Mouse (Mus musculus) neural tube, embryonic 14.5 days (tissue): ENCODE measurements around the gene Kif26b. TPM values are rescaled to one million over a fixed set of nuclear protein-coding genes. Genes with fewer than 3 reads are reported as not detected.
A peak's percentile ranks its signal among the peaks of the same experiment; 100 is the strongest.

Experiments used
- ATAC-seq: fragments of 200-750 bp; cut with Nextera tagmentation; 2 replicates; pipeline ENCODE4 v1.8.0; 2017; ENCODE audit warnings: low read depth, mild to moderate bottlenecking, moderate TSS enrichment, moderate library complexity
- H3K27ac ChIP-seq: fragments of 300-500 bp; sonication (generic); 2 replicates; pipeline ENCODE4 v1.5.1; 2014; ENCODE audit warnings: low read depth, mild to moderate bottlenecking, control low read depth, low read length, moderate library complexity, mixed read lengths
- H3K27me3 ChIP-seq: fragments of 300-500 bp; sonication (generic); 2 replicates; pipeline ENCODE4 v1.6.1; 2014; ENCODE audit warnings: low read length; ENCODE audit not compliant: control insufficient read depth, insufficient read depth
- H3K36me3 ChIP-seq: fragments of 300-500 bp; sonication (generic); 2 replicates; pipeline ENCODE4 v1.6.1; 2014; ENCODE audit warnings: low read length, mixed read lengths; ENCODE audit not compliant: control insufficient read depth, insufficient read depth
- H3K4me1 ChIP-seq: fragments of 300-500 bp; sonication (generic); 2 replicates; pipeline ENCODE4 v1.6.1; 2014; ENCODE audit warnings: low read length; ENCODE audit not compliant: control insufficient read depth, insufficient read depth
- H3K4me2 ChIP-seq: fragments of 300-500 bp; sonication (generic); 2 replicates; pipeline ENCODE4 v1.6.1; 2014; ENCODE audit warnings: mild to moderate bottlenecking, low read depth, low read length, control low read depth
- H3K4me3 ChIP-seq: fragments of 300-500 bp; sonication (generic); 2 replicates; pipeline ENCODE4 v1.5.1; 2014; ENCODE audit warnings: low read depth, low read length, control low read depth, mixed read lengths
- H3K9ac ChIP-seq: fragments of 300-500 bp; sonication (generic); replicated peaks from 2 replicates; pipeline ENCODE4 v1.6.1; 2014; ENCODE audit warnings: low read depth, mild to moderate bottlenecking, control low read depth, low read length, mixed read lengths
- H3K9me3 ChIP-seq: fragments of 300-500 bp; sonication (generic); 2 replicates; pipeline ENCODE4 v1.6.1; 2016; ENCODE audit warnings: low read length; ENCODE audit not compliant: control insufficient read depth
- WGBS: fragments of 180-500 bp; shearing (Covaris S2); extraction: QIAGEN DNeasy Blood & Tissue Kit; methylation state at CpG from one replicate; pipeline ENCODE4 v1.1.7; 2014; 5-methylcytosine and 5-hydroxymethylcytosine counted together
- polyA plus RNA-seq: library from polyadenylated mRNA; unstranded; fragments of >200 nt; fragmentation: Nextera tagmentation; extraction: Ambion mirVana; gene quantifications from 2 replicates; pipeline ENCODE4 v1.2.1, GENCODE M21; 2014

Kif26b gene
- polyA plus RNA-seq, 1 experiment from 2014 or later = 18.5 TPM

GRCm38 (mm10) chr1:178730271-178730670 is 201.3 kb downstream of the Kif26b start:
- Histone ChIP-seq H3K27ac (no peak overlapping the region), H3K4me2 (no peak overlapping the region), H3K4me3 (no peak overlapping the region), H3K27me3 (no peaks in the 10 kb centered on the region), H3K9ac (no peak overlapping the region), H3K4me1 (peaks cover 13% of the 10 kb centered on the region), H3K36me3 (no peaks in the 10 kb centered on the region), H3K9me3 (no peaks in the 10 kb centered on the region)
- ATAC-seq = no peak
- 94% methylated on average over 3 of the region's 3 CpGs for WGBS

GRCm38 (mm10) chr1:178733035-178733434 is 204.1 kb downstream of the Kif26b start:
- Histone ChIP-seq H3K4me2 (no peak overlapping the region), H3K4me1 (peaks cover 13% of the 10 kb centered on the region), H3K9ac (no peak overlapping the region), H3K27ac (no peak overlapping the region), H3K4me3 (no peak overlapping the region), H3K9me3 (no peaks in the 10 kb centered on the region), H3K27me3 (no peaks in the 10 kb centered on the region), H3K36me3 (no peaks in the 10 kb centered on the region)
- ATAC-seq = peak; percentile 50; the same call in 1 of the 2 replicates
- 9% methylated on average over 9 of the region's 9 CpGs for WGBS

- no peak overlapping the region for H3K27ac ChIP-seq
- H3K4me1 ChIP-seq = peaks cover 13% of the 10 kb centered on the region
- no peak overlapping the region for H3K4me2 ChIP-seq
- H3K36me3 ChIP-seq = no peaks in the 10 kb centered on the region
- H3K27me3 ChIP-seq = no peaks in the 10 kb centered on the region
- H3K9me3 ChIP-seq = no peaks in the 10 kb centered on the region
- ATAC-seq = no peak
- 86% methylated on average over 4 of the region's 4 CpGs for WGBS
- H3K4me3 ChIP-seq = no peak overlapping the region
- no peak overlapping the region for H3K9ac ChIP-seq
Measured at GRCm38 (mm10) chr1:178734576-178734975, 205.7 kb downstream of the Kif26b start.

- no peak overlapping the region for H3K4me3 ChIP-seq
- no peak overlapping the region for H3K9ac ChIP-seq
- H3K36me3 ChIP-seq = no peaks in the 10 kb centered on the region
- no peaks in the 10 kb centered on the region for H3K9me3 ChIP-seq
- ATAC-seq = no peak
- WGBS = 93% methylated on average over 2 of the region's 2 CpGs
- H3K27ac ChIP-seq = no peak overlapping the region
- H3K4me2 ChIP-seq = no peak overlapping the region
- no peaks in the 10 kb centered on the region for H3K27me3 ChIP-seq
- peaks cover 13% of the 10 kb centered on the region for H3K4me1 ChIP-seq
Measured at GRCm38 (mm10) chr1:178736931-178737330, 208.0 kb downstream of the Kif26b start.

- WGBS = 90% methylated on average over 5 of the region's 5 CpGs
- peaks cover 5% of the 10 kb centered on the region; the same call in 1 of the 2 replicates for H3K4me1 ChIP-seq
- ATAC-seq = no peak
- no peaks in the 10 kb centered on the region for H3K36me3 ChIP-seq
- H3K9ac ChIP-seq = no peak overlapping the region
- no peak overlapping the region for H3K4me3 ChIP-seq
- H3K9me3 ChIP-seq = no peaks in the 10 kb centered on the region
- H3K27me3 ChIP-seq = no peaks in the 10 kb centered on the region
- H3K27ac ChIP-seq = no peak overlapping the region
- no peak overlapping the region for H3K4me2 ChIP-seq
Measured at GRCm38 (mm10) chr1:178743820-178744219, 214.9 kb downstream of the Kif26b start.

GRCm38 (mm10) chr1:178744526-178744925 is 215.6 kb downstream of the Kif26b start:
- Histone ChIP-seq H3K9ac (no peak overlapping the region), H3K27me3 (no peaks in the 10 kb centered on the region), H3K4me3 (no peak overlapping the region), H3K4me1 (peaks cover 5% of the 10 kb centered on the region; the same call in 1 of the 2 replicates), H3K27ac (no peak overlapping the region), H3K36me3 (no peaks in the 10 kb centered on the region), H3K4me2 (no peak overlapping the region), H3K9me3 (no peaks in the 10 kb centered on the region)
- 71% methylated on average over 7 of the region's 7 CpGs for WGBS
- ATAC-seq = no peak

GRCm38 (mm10) chr1:178744961-178745360 is 216.0 kb downstream of the Kif26b start:
- Histone ChIP-seq H3K9ac (no peak overlapping the region), H3K27me3 (no peaks in the 10 kb centered on the region), H3K4me1 (peaks cover 5% of the 10 kb centered on the region; the same call in 1 of the 2 replicates), H3K27ac (no peak overlapping the region), H3K36me3 (no peaks in the 10 kb centered on the region), H3K4me3 (no peak overlapping the region), H3K9me3 (no peaks in the 10 kb centered on the region), H3K4me2 (no peak overlapping the region)
- WGBS = 72% methylated on average over 6 of the region's 6 CpGs
- ATAC-seq = peak; percentile 44; the same call in 1 of the 2 replicates

- 79% methylated on average over 6 of the region's 6 CpGs for WGBS
- Histone ChIP-seq H3K9me3 (no peaks in the 10 kb centered on the region), H3K9ac (no peak overlapping the region), H3K4me1 (peaks cover 5% of the 10 kb centered on the region; the same call in 1 of the 2 replicates), H3K27ac (no peak overlapping the region), H3K36me3 (no peaks in the 10 kb centered on the region), H3K27me3 (no peaks in the 10 kb centered on the region), H3K4me3 (no peak overlapping the region), H3K4me2 (no peak overlapping the region)
- no peak for ATAC-seq
Measured at GRCm38 (mm10) chr1:178745471-178745870, 216.5 kb downstream of the Kif26b start.

- Histone ChIP-seq H3K9me3 (no peaks in the 10 kb centered on the region), H3K27me3 (no peaks in the 10 kb centered on the region), H3K36me3 (no peaks in the 10 kb centered on the region), H3K4me1 (peaks cover 5% of the 10 kb centered on the region; the same call in 1 of the 2 replicates), H3K4me3 (no peak overlapping the region), H3K9ac (no peak overlapping the region), H3K27ac (no peak overlapping the region), H3K4me2 (no peak overlapping the region)
- 63% methylated on average over 13 of the region's 13 CpGs for WGBS
- no peak; the same call in 1 of the 2 replicates for ATAC-seq
Measured at GRCm38 (mm10) chr1:178747279-178748221, 218.6 kb downstream of the Kif26b start.
